Mouse (Mus musculus) CH12.LX (cell line): ENCODE measurements around the gene Stxbp5l.

Experiments
- CHD2 ChIP-seq: IDR thresholded peaks from 2 replicates; pipeline ENCODE4 v1.6.1; 2011; ENCODE audit warnings: low read length, improper control_type of control experiment
- CTCF ChIP-seq, 2 experiments: IDR thresholded peaks in 1 of 2; conservative IDR thresholded peaks in 1 of 2; 2 replicates each; pipeline ENCODE4 v1.5.1; 2011 to 2012; ENCODE audit warnings: low read depth in 2 of 2, low read length in 2 of 2, improper control_type of control experiment in 1 of 2, inconsistent platforms in 1 of 2, mild to moderate bottlenecking in 1 of 2, moderate library complexity in 1 of 2
- E2F4 ChIP-seq: IDR thresholded peaks from 2 replicates; pipeline ENCODE4 v1.6.1; 2011; ENCODE audit warnings: low read depth, low read length, improper control_type of control experiment; ENCODE audit not compliant: insufficient replicate concordance
- EP300 ChIP-seq: IDR thresholded peaks from 2 replicates; pipeline ENCODE4 v1.6.1; 2011; ENCODE audit warnings: low read length, improper control_type of control experiment
- MAX ChIP-seq: IDR thresholded peaks from 2 replicates; pipeline ENCODE4 v1.6.1; 2011; ENCODE audit warnings: low read length, improper control_type of control experiment
- NRF1 ChIP-seq: IDR thresholded peaks from 2 replicates; pipeline ENCODE4 v1.6.1; 2014; ENCODE audit warnings: low read depth, mild to moderate bottlenecking, inconsistent platforms, low read length, improper control_type of control experiment, moderate library complexity
- POLR2A ChIP-seq: IDR thresholded peaks from 2 replicates; pipeline ENCODE4 v1.6.1; 2011; ENCODE audit warnings: low read depth, mild to moderate bottlenecking, improper control_type of control experiment, low read length
- POLR2AphosphoS2 ChIP-seq: IDR thresholded peaks from 2 replicates; pipeline ENCODE4 v1.6.1; 2011; ENCODE audit warnings: low read depth, low read length, improper control_type of control experiment
- TCF12 ChIP-seq: IDR thresholded peaks from 2 replicates; pipeline ENCODE4 v1.6.1; 2014; ENCODE audit warnings: low read depth, mild to moderate bottlenecking, inconsistent platforms, low read length, improper control_type of control experiment
- USF2 ChIP-seq: conservative IDR thresholded peaks from 2 replicates; pipeline ENCODE4 v1.6.1; 2011; ENCODE audit warnings: low read depth, low read length, improper control_type of control experiment
- ZC3H11A ChIP-seq: IDR thresholded peaks from 2 replicates; pipeline ENCODE4 v1.6.1; 2012; ENCODE audit warnings: low read depth, mild to moderate bottlenecking, inconsistent platforms, low read length, improper control_type of control experiment

DNA sequence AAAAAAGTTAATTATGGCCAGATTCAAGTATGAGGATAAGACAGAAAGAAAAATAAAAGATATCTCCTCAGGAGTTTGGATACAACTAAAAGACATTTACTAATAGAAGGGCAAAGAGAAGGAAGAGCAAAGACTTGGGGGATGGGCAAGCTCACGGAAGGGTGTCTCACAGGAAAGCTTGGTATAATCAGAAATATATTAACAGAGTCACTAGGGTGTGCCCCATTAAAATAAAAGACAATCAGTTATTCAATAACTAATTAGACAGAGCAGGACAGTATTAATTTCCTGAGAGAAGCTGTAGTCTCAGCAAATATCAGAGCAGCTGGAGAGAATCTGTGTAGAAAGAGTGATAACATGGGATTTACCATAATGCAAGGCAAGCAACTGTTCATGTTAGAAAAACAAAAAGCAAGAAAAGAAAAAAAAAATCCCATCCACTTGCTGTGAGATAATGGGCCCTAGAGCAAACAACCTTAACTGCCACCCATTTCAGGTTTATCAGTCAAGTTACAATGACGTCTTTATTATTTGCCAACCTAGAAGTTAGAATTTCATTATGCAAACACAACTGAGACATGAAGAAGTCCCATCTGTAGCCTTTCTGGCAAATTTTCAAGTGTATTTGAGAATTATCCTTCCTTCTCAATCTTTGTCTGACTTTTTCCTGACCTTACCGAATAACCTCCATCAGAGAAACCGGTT is 4.6 kb upstream of the Stxbp5l start:
- TF ChIP-seq POLR2A (no peak), NRF1 (no peak), CTCF (conservative IDR thresholded peaks at IDR 0.05 in 1 of 2, IDR thresholded peaks at IDR 0.05 in 1 of 2; ENCODE audit: low read depth in 2 of 2, low read length in 2 of 2) (no peak), E2F4 (no peak), EP300 (no peak), MAX (no peak), ZC3H11A (no peak), TCF12 (no peak), CHD2 (no peak), POLR2AphosphoS2 (no peak), USF2 (no peak)
